Mouse (Mus musculus) left cerebral cortex, adult 18-20 months (tissue): ENCODE measurements at regions not wholly inside any gene's neighbourhood (a gene's known extent, or its start where the extent isn't known, plus 50 kb on each side); places are given as distances from the start of the nearest gene placed in this dataset.
A peak's percentile ranks its signal among the peaks of the same experiment; 100 is the strongest.

Experiments
- DNase-seq, 2 experiments: peaks; one replicate each; pipeline ENCODE4 v3.0.0; 2021 to 2022; ENCODE audit warnings: low spot score in 2 of 2, mixed read lengths in 1 of 2

GRCm38 (mm10) chr9:34143131-34143795, 342.4 kb upstream of the Kirrel3 start:
- DNase-seq = no peak

- no peak for DNase-seq
Measured at GRCm38 (mm10) chr9:34155240-34156019, 330.3 kb upstream of the Kirrel3 start.

- DNase-seq = peak; percentile 56 to 63
Measured at GRCm38 (mm10) chr9:34156581-34156980, 329.1 kb upstream of the Kirrel3 start.

GRCm38 (mm10) chr9:34161119-34161518, 324.6 kb upstream of the Kirrel3 start:
- no peak for DNase-seq

- peak in 1 of 2 experiments; percentile 13 for DNase-seq
Measured at GRCm38 (mm10) chr9:34186314-34186713, 299.4 kb upstream of the Kirrel3 start.

- DNase-seq = no peak
Measured at GRCm38 (mm10) chr9:34192542-34192941, 293.2 kb upstream of the Kirrel3 start.

GRCm38 (mm10) chr9:34202122-34202941, 283.4 kb upstream of the Kirrel3 start:
- no peak for DNase-seq

GRCm38 (mm10) chr9:34202942-34203551, 282.6 kb upstream of the Kirrel3 start:
- DNase-seq = no peak

GRCm38 (mm10) chr9:34203624-34204365, 281.9 kb upstream of the Kirrel3 start:
- no peak for DNase-seq

- DNase-seq = no peak
Measured at GRCm38 (mm10) chr9:34204479-34204878, 281.2 kb upstream of the Kirrel3 start.

GRCm38 (mm10) chr9:34231561-34231960, 254.1 kb upstream of the Kirrel3 start:
- no peak for DNase-seq

GRCm38 (mm10) chr9:34234734-34235133, 251.0 kb upstream of the Kirrel3 start:
- DNase-seq = no peak

- no peak for DNase-seq
Measured at GRCm38 (mm10) chr9:34239531-34239930, 246.2 kb upstream of the Kirrel3 start.

- DNase-seq = no peak
Measured at GRCm38 (mm10) chr9:34243674-34244073, 242.0 kb upstream of the Kirrel3 start.

- no peak for DNase-seq
Measured at GRCm38 (mm10) chr9:34244576-34244975, 241.1 kb upstream of the Kirrel3 start.

GRCm38 (mm10) chr9:34252796-34253195, 232.9 kb upstream of the Kirrel3 start:
- no peak for DNase-seq

- no peak for DNase-seq
Measured at GRCm38 (mm10) chr9:34258492-34258891, 227.2 kb upstream of the Kirrel3 start.

GRCm38 (mm10) chr9:34278068-34278467, 207.6 kb upstream of the Kirrel3 start:
- no peak for DNase-seq

GRCm38 (mm10) chr9:34279386-34279785, 206.3 kb upstream of the Kirrel3 start:
- no peak for DNase-seq

- DNase-seq = peak; percentile 7 to 26
Measured at GRCm38 (mm10) chr9:34279906-34280305, 205.8 kb upstream of the Kirrel3 start.
